Mouse (Mus musculus): ENCODE data around the gene Gas7.

DNA sequence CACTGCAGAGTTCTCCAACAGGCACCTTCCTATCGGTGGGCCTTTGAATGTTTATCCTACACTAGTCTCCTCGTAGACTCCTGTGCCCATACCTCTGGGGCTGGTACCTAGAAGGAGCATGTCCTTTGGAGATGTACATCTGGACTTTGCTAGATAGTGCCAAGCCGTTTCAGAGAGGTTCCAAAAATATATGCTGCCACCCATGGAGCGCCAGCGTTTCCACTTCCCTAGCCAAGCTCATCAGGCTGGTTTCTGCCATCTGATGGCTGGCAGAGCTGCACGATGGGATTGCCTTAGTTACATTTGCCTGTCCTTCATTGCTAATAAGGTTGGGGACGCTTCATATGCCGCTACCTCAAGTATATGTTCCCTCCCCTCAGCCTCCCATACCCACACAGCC, 97.2 kb downstream of the Gas7 start:
- TF ChIP-seq CTCF (IDR thresholded peaks at IDR 0.05; ENCODE audit: low read depth, low read length) (no peak), POLR2AphosphoS5 (IDR thresholded peaks at IDR 0.05; ENCODE audit: insufficient replicate concordance, low read depth, low read length) (no peak)

Measured in G1E (cell line).